Mouse (Mus musculus): ENCODE results near the gene Tspan6. TPM values are rescaled to one million over a fixed set of nuclear protein-coding genes. Genes with fewer than 3 reads are reported as not detected.

Gene Tspan6
- polyA plus RNA-seq (2014; fragmentation: Nextera tagmentation; extraction: Ambion mirVana), result 235 and 253 TPM in 2 replicates

DNA sequence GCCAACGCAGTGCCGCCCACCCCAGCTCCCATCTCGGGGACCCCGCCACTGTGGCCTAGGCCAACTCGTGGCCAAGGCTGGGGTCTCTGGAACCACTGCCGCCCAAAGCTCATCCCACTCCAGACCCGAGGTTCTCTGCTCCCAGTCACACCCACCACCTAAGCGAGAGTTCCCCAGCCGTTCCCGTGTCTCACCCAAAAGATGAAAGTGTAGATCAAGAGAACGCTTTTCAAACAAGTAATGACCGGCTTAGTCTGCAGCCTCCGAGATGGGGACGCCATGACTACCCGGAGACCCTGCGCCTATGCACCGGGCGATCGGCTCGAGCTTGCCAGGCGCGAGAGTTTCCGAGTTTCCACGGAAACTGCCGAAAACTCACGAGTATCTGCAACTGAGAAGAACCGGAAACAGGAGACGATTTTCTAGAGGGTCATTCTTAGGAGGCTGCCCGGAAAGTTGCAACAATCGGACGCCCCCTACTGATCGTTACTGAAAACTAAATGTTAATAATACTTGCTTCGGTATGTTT lies at the start of gene Tspan6:
Gene Tspan6, minus strand, starts transcription at position 416 of the 529 bp plus-strand sequence.
- DNase-seq (ENCODE audit: low spot score, missing footprints) (peak; percentile 98), ATAC-seq (ENCODE audit: low FRiP score) (peak; percentile 97)
- H3K9ac ChIP-seq (ENCODE audit: low read length), result peak within 1 kb of the TSS; percentile 76
- 19% methylated on average over 33 of the region's 33 CpGs for WGBS
- H3K9me3 ChIP-seq (ENCODE audit: control insufficient read depth, low read length), result no peaks in the 10 kb centered on the region
- H3K36me3 ChIP-seq (ENCODE audit: control insufficient read depth, insufficient read depth, low read length), result no peaks in the 10 kb centered on the region; the same call in 1 of the 2 replicates
- peak within 1 kb of the TSS; percentile 42 for H3K4me2 ChIP-seq
- H3K4me1 ChIP-seq (ENCODE audit: control insufficient read depth, insufficient read depth, low read length), result no peaks in the 10 kb centered on the region
- H3K27ac ChIP-seq (ENCODE audit: low read depth, low read length), result no peak within 1 kb of the TSS
- H3K4me3 ChIP-seq (ENCODE audit: low read depth, low read length), result peak within 1 kb of the TSS; percentile 45
- no peaks in the 10 kb centered on the region for H3K27me3 ChIP-seq (ENCODE audit: control insufficient read depth, insufficient read depth, low read length)

GRCm38 (mm10) chrX:133947427-133947826 lies 49.2 kb upstream of the Tspan6 start:
- peak; percentile 91 for DNase-seq (ENCODE audit: low spot score, missing footprints)
- Histone ChIP-seq H3K4me3 (ENCODE audit: low read depth, low read length) (no peak overlapping the region), H3K27ac (ENCODE audit: low read depth, low read length) (no peak overlapping the region), H3K36me3 (ENCODE audit: control insufficient read depth, insufficient read depth, low read length) (no peaks in the 10 kb centered on the region), H3K4me2 (no peak overlapping the region), H3K9me3 (ENCODE audit: control insufficient read depth, low read length) (no peaks in the 10 kb centered on the region), H3K27me3 (ENCODE audit: control insufficient read depth, insufficient read depth, low read length) (no peaks in the 10 kb centered on the region; the same call in 1 of the 2 replicates), H3K4me1 (ENCODE audit: control insufficient read depth, insufficient read depth, low read length) (no peaks in the 10 kb centered on the region), H3K9ac (ENCODE audit: low read length) (no peak overlapping the region)
- 40% methylated on average over 3 of the region's 3 CpGs for WGBS
- peak; percentile 70; the same call in 1 of the 2 replicates for ATAC-seq (ENCODE audit: low FRiP score)

- Histone ChIP-seq H3K4me3 (ENCODE audit: low read depth, low read length) (no peak overlapping the region), H3K4me1 (ENCODE audit: control insufficient read depth, insufficient read depth, low read length) (no peaks in the 10 kb centered on the region), H3K9me3 (ENCODE audit: control insufficient read depth, low read length) (no peaks in the 10 kb centered on the region), H3K36me3 (ENCODE audit: control insufficient read depth, insufficient read depth, low read length) (no peaks in the 10 kb centered on the region), H3K9ac (ENCODE audit: low read length) (no peak overlapping the region), H3K4me2 (no peak overlapping the region), H3K27me3 (ENCODE audit: control insufficient read depth, insufficient read depth, low read length) (peaks cover 2% of the 10 kb centered on the region; the same call in 1 of the 2 replicates), H3K27ac (ENCODE audit: low read depth, low read length) (no peak overlapping the region)
- no peak for DNase-seq (ENCODE audit: low spot score, missing footprints)
- no peak for ATAC-seq (ENCODE audit: low FRiP score)
- WGBS, result 54% methylated on average over 1 of the region's 1 CpGs
These were observed 41.3 kb upstream of the Tspan6 start for GRCm38 (mm10) chrX:133939561-133939960.

GRCm38 (mm10) chrX:133936605-133937225 lies 38.5 kb upstream of the Tspan6 start:
- H3K27me3 ChIP-seq (ENCODE audit: control insufficient read depth, insufficient read depth, low read length), result no peaks in the 10 kb centered on the region
- DNase-seq (ENCODE audit: low spot score, missing footprints) (no peak), ATAC-seq (ENCODE audit: low FRiP score) (no peak)

GRCm38 (mm10) chrX:133931302-133932013 lies 33.2 kb upstream of the Tspan6 start:
- no peak overlapping the region for H3K9ac ChIP-seq (ENCODE audit: low read length)
- H3K36me3 ChIP-seq (ENCODE audit: control insufficient read depth, insufficient read depth, low read length), result no peaks in the 10 kb centered on the region
- WGBS, result 69% methylated on average over 12 of the region's 12 CpGs
- no peak overlapping the region for H3K4me2 ChIP-seq
- no peaks in the 10 kb centered on the region for H3K27me3 ChIP-seq (ENCODE audit: control insufficient read depth, insufficient read depth, low read length)
- H3K27ac ChIP-seq (ENCODE audit: low read depth, low read length), result no peak overlapping the region
- H3K9me3 ChIP-seq (ENCODE audit: control insufficient read depth, low read length), result no peaks in the 10 kb centered on the region
- no peaks in the 10 kb centered on the region for H3K4me1 ChIP-seq (ENCODE audit: control insufficient read depth, insufficient read depth, low read length)
- DNase-seq (ENCODE audit: low spot score, missing footprints) (no peak), ATAC-seq (ENCODE audit: low FRiP score) (peak; percentile 33; the same call in 1 of the 2 replicates)
- H3K4me3 ChIP-seq (ENCODE audit: low read depth, low read length), result no peak overlapping the region

More at GRCm38 (mm10) chrX:133936605-133937225, 38.5 kb upstream of the Tspan6 start:
- Histone ChIP-seq H3K9me3 (ENCODE audit: control insufficient read depth, low read length) (no peaks in the 10 kb centered on the region), H3K4me3 (ENCODE audit: low read depth, low read length) (no peak overlapping the region), H3K4me1 (ENCODE audit: control insufficient read depth, insufficient read depth, low read length) (no peaks in the 10 kb centered on the region), H3K36me3 (ENCODE audit: control insufficient read depth, insufficient read depth, low read length) (no peaks in the 10 kb centered on the region), H3K4me2 (no peak overlapping the region), H3K27ac (ENCODE audit: low read depth, low read length) (no peak overlapping the region), H3K9ac (ENCODE audit: low read length) (no peak overlapping the region)
- 89% methylated on average over 4 of the region's 4 CpGs for WGBS

DNA sequence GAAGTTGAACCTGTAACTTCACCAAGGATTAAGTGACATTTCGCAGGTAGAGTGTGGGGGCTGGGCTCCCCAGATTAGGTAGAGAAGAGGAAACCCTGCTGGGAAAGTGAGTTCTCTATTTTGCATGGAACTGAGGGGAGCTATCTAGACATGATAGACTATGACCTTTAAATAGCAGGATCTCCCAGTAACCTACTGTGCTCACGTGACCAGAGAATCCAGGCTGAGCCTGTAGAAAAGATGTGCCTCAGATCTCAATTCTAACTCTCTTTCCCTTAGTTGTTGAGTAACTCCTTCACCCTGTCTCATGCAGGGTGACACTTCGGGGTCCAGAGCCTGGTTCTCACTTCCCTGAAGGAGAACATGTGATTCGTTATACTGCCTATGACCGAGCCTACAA lies 28.5 kb upstream of the Tspan6 start:
- ATAC-seq (ENCODE audit: low FRiP score), result no peak
- no peaks in the 10 kb centered on the region for H3K9me3 ChIP-seq (ENCODE audit: control insufficient read depth, low read length)
- H3K9ac ChIP-seq (ENCODE audit: low read length), result no peak overlapping the region
- 89% methylated on average over 5 of the region's 5 CpGs for WGBS
- no peak overlapping the region for H3K27ac ChIP-seq (ENCODE audit: low read depth, low read length)
- no peak overlapping the region for H3K4me2 ChIP-seq
- no peak overlapping the region for H3K4me3 ChIP-seq (ENCODE audit: low read depth, low read length)
- H3K36me3 ChIP-seq (ENCODE audit: control insufficient read depth, insufficient read depth, low read length), result no peaks in the 10 kb centered on the region
- H3K4me1 ChIP-seq (ENCODE audit: control insufficient read depth, insufficient read depth, low read length), result no peaks in the 10 kb centered on the region
- no peak for DNase-seq (ENCODE audit: low spot score, missing footprints)
- H3K27me3 ChIP-seq (ENCODE audit: control insufficient read depth, insufficient read depth, low read length), result no peaks in the 10 kb centered on the region; the same call in 1 of the 2 replicates

GRCm38 (mm10) chrX:133921187-133921586 lies 23.0 kb upstream of the Tspan6 start:
- no peak overlapping the region for H3K4me2 ChIP-seq
- H3K27ac ChIP-seq (ENCODE audit: low read depth, low read length), result no peak overlapping the region
- H3K9ac ChIP-seq (ENCODE audit: low read length), result no peak overlapping the region
- H3K9me3 ChIP-seq (ENCODE audit: control insufficient read depth, low read length), result no peaks in the 10 kb centered on the region
- H3K4me1 ChIP-seq (ENCODE audit: control insufficient read depth, insufficient read depth, low read length), result no peaks in the 10 kb centered on the region
- no peak for ATAC-seq (ENCODE audit: low FRiP score)
- no peaks in the 10 kb centered on the region for H3K36me3 ChIP-seq (ENCODE audit: control insufficient read depth, insufficient read depth, low read length)
- 77% methylated on average over 4 of the region's 4 CpGs for WGBS
- H3K27me3 ChIP-seq (ENCODE audit: control insufficient read depth, insufficient read depth, low read length), result no peaks in the 10 kb centered on the region; the same call in 1 of the 2 replicates
- H3K4me3 ChIP-seq (ENCODE audit: low read depth, low read length), result no peak overlapping the region
- DNase-seq (ENCODE audit: low spot score, missing footprints), result no peak

DNA sequence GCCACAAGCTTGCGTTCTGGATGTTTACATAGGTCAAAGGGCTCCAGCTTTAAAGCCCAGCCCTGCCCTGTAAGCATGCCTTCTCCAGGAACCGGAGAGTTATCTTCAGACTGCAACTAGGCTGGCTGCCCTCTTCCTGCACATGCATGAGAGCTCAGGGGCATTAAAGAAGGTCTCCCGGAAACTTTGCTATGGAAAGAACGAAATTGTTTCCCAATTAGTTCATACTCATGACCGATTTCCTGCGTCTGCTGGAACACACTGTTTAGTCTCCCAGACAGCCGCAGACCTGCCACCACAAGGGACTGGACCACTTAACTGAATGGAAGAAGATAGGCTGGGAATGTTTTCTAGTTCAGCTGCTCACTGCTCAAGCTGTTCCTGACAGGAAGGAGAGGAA lies 16.0 kb upstream of the Tspan6 start:
- DNase-seq (ENCODE audit: low spot score, missing footprints), result no peak
- 64% methylated on average over 7 of the region's 7 CpGs for WGBS
- Histone ChIP-seq H3K4me3 (ENCODE audit: low read depth, low read length) (no peak overlapping the region), H3K27me3 (ENCODE audit: control insufficient read depth, insufficient read depth, low read length) (0 out of 2 replicates have a peak, but pooled peaks cover 2% of the 10 kb centered on the region), H3K4me1 (ENCODE audit: control insufficient read depth, insufficient read depth, low read length) (peaks cover 5% of the 10 kb centered on the region; the same call in 1 of the 2 replicates), H3K36me3 (ENCODE audit: control insufficient read depth, insufficient read depth, low read length) (no peaks in the 10 kb centered on the region), H3K27ac (ENCODE audit: low read depth, low read length) (no peak overlapping the region), H3K9ac (ENCODE audit: low read length) (no peak overlapping the region), H3K4me2 (no peak overlapping the region), H3K9me3 (ENCODE audit: control insufficient read depth, low read length) (no peaks in the 10 kb centered on the region)
- ATAC-seq (ENCODE audit: low FRiP score), result no peak

- ATAC-seq (ENCODE audit: low FRiP score) (no peak), DNase-seq (ENCODE audit: low spot score, missing footprints) (no peak)
- H3K27ac ChIP-seq (ENCODE audit: low read depth, low read length), result no peak overlapping the region
- whole genome bisulfite sequencing, result 83% methylated on average over 3 of the region's 3 CpGs
- H3K27me3 ChIP-seq (ENCODE audit: control insufficient read depth, insufficient read depth, low read length), result 0 out of 2 replicates have a peak, but pooled peaks cover 2% of the 10 kb centered on the region
- H3K9ac ChIP-seq (ENCODE audit: low read length), result no peak overlapping the region
- H3K9me3 ChIP-seq (ENCODE audit: control insufficient read depth, low read length), result no peaks in the 10 kb centered on the region
- no peaks in the 10 kb centered on the region for H3K36me3 ChIP-seq (ENCODE audit: control insufficient read depth, insufficient read depth, low read length)
- no peak overlapping the region for H3K4me2 ChIP-seq
- H3K4me3 ChIP-seq (ENCODE audit: low read depth, low read length), result no peak overlapping the region
- H3K4me1 ChIP-seq (ENCODE audit: control insufficient read depth, insufficient read depth, low read length), result peaks cover 5% of the 10 kb centered on the region; the same call in 1 of the 2 replicates
These were observed 14.8 kb upstream of the Tspan6 start for GRCm38 (mm10) chrX:133913006-133913405.

Data from midbrain, embryonic 11.5 days (tissue).